Mouse (Mus musculus): ENCODE results near the gene Thrb.

DNA sequence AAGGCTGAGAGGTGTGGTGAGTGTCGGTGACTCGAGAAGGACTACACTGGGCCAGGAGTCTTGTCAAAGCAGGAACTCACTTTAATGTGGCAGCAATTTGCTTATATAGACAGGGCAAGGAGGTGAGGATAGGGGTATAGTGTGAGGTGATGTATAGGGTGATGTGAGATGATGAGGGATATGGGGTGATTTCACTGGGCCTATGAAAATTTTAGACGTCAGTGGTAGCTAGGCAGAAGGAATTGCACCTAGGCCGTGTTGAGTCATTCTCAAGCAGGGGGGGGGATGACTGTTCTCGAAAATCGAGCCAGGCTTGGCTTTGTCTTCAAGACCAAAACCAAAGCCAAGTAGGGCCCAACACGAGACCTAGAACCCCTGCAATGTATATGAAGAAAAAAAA is 162.7 kb downstream of the Thrb start:
- TF ChIP-seq CTCF (IDR thresholded peaks at IDR 0.05; ENCODE audit: borderline replicate concordance, insufficient read depth, low read depth, low read length), result no peak
- no peak for TF ChIP-seq POLR2A (IDR thresholded peaks at IDR 0.05; ENCODE audit: borderline replicate concordance, insufficient read depth, low read length)
